Mouse (Mus musculus): ENCODE data around the gene Nr2c2ap.

DNA sequence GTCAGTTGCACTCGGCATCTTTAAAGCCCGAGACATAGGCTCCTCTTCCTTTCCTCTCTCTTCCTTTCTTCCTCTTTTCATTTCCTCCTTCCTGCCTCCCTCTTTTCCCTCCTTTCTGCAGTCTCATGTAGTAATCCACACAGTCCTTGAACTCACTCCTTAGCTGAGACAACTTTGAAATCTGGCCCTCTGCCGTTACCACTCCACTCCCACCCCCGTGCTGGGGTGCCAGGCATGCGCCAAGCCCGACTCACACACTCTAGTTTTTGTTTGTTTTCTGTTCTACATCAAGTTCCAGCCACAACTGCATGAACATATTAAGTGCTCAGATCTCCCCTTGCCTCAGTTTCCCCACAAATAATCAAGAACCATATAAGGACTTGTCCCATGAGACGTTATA lies 26.2 kb upstream of the Nr2c2ap start:
- TF ChIP-seq CTCF (IDR thresholded peaks at IDR 0.05; ENCODE audit: low read depth) (no peak), EP300 (IDR thresholded peaks at IDR 0.05; ENCODE audit: low read depth) (no peak)

All from liver, postnatal 0 days (tissue).